Mouse (Mus musculus): Measurements from ENCODE around the gene Fance.
A peak's percentile ranks its signal among the peaks of the same experiment; 100 is the strongest.
"Not testable (repeated sequence)": the region's sequence is repeated elsewhere in the genome, so short reads cannot be mapped to it uniquely, and the experiment has no call there.

The Fance gene

GRCm38 (mm10) chr17:28293716-28294115, 19.6 kb upstream of the Fance start:
- DNase-seq (ENCODE audit: low read depth, low spot score), result no peak

DNA sequence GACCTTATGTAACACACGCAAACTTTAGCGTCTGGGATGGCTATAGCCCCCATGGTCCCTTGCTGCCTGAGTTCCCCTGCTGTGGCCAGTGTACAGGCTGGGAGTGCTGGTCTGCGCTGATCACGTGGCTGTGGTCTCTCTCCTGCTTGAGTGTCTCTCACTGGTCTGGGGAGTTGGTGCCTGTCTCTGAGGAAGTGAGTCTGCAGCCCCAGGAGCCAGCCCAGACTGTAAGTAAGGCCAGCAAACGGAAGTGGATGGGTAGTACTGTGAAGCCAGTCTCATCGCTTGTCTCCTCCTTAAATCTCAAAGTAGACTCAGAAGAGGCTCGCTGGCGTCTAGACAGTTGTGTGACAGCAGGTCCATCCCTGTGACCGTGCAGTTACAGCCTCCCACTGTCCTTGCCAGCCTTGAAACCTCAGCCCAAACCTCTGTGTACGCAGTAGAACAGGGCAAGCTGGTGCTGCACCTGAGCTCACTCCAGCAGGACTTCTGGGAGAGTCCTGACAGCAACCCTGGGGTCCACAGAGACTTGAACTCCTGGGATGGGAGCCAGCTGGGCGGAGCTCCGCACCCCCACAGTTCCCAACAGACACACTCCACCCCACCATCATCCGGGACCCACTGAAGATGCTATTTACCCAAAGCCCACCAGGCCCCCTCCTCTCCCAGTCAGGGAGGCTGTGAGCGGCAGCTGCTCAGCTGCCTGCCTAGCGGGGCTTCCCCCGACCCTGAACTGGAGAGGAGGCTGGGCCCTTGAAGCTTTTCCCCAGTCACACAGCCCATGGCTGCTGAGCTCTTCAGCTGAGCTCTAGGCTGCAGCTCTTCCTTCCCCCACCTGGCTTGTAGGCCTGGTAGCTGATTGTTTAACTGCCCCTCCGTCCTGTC, 18.6 kb upstream of the Fance start:
- no peak for DNase-seq (ENCODE audit: low read depth, low spot score)

DNA sequence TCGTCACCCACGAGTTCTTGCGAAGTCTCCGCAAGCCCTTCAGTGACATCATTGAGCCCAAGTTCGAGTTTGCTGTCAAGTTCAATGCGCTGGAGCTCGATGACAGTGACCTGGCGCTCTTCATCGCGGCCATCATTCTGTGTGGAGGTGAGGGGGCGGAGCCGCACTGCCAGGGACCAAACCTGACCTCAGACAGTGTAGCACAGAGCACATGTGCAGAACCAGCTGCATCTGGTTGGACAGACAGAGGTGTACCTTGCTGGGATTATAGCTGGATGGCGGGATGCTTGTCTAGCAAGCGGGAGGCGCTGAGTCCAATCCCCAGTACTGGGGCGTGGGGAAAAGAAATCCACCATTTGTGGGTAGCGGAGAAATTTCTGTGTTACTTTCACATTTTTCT, 14.4 kb upstream of the Fance start:
- DNase-seq (ENCODE audit: low read depth, low spot score), result no peak

GRCm38 (mm10) chr17:28299669-28300320, 13.5 kb upstream of the Fance start:
- DNase-seq (ENCODE audit: low read depth, low spot score), result no peak

- no peak for DNase-seq (ENCODE audit: low read depth, low spot score)
Observed at GRCm38 (mm10) chr17:28300323-28300722, 13.0 kb upstream of the Fance start.

DNA sequence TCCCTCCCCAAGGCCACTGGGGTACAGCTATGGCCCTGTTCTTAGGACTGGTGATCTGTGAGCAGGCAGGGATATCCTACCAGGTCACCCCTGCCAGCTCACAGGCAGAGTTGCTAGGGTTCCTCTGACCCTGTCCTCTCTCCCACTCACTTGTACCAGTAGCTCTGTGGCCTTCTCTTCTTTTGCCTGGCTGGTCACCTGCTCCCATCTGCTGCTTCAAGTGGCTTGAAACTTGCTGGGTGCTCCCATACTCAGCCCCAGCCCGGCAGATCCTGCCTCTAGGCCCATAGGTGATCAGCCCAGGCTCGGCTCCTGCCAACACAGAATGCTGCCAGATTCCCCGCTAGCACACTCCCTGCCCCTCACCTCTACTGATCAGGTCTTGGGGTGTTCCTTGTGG, 12.5 kb upstream of the Fance start:
- DNase-seq (ENCODE audit: low read depth, low spot score), result no peak

DNA sequence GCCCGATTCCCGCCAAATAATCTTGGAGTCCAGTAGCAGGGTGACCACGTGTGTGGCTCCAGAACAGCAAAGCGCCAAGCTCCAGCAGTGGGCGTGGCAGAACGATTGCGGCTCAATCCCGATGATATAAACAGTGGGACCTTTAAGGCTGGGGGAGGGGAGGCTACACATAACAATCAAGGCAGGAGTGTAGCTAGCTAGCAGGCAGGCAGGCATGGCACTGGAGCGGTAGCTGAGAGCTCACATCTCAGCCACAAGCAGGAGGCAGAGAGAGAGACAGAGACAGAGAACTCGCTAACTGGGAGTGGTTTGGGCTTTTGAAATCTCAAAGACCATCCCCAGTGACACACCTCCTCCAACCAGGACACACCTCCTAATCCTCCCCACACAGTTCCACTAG, 8.1 kb upstream of the Fance start:
- no peak for DNase-seq (ENCODE audit: low read depth, low spot score)

DNA sequence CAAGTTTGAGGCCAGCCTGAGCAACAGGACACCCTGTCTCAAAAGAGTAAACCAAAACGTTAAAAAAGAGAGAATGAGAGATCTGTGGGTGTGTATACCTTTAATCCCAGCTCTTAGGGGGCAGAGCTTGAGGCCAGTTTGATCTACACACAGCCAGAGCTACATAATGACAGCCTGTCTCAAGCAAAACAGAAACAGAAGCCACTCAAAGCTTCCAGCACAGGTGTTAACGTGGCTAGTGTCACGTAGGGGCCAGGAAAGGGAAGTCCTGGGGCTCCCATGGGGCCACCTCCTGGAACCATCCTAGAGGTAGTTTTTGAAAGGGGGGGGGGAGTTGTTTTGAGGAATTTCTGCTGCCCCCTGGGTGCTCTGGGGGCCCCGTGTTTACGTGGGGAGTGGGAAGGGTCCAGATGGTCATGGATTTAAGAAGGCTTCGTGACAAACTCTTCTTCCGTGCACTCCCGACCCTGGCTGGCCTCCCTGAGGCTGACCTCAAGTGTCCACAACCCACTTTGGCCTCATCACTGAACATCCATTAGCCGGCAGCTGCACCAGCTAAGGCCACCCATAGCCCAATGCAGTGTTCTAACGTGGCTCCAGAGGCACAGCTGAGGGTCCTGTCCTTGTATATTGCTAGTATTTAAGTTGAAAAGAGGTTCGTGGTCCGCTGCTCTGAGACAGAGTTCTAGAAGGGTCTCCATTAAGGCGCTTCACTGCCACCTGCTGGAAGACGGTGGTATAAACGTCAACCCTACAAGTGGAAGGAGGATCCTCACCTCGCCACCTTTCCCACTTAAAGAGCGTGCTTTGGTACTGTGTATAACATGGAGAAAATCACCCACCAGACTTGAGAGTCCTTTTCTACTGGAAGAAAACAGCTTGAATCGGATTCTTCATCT, 4.8 kb upstream of the Fance start:
- DNase-seq (ENCODE audit: low read depth, low spot score), result peak; percentile 70

DNA sequence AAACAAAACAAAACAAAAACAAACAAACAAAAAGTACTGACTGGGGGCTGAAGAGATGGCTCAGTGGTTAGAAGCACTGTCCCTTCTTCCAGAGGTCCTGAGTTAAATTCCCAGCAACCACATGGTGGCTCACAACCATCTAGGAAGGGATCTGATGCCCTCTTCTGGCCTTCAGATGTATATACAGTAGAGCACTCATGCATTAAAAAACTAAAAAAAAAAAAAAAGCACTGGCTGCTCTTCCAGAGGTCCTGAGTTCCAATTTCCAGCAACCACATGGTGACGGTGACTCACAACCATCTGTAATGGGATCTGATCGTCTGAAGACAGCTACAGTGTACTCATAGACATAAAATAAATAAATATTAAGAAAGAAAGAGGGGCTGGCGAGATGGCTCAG, 2.5 kb upstream of the Fance start:
- no peak for DNase-seq (ENCODE audit: low read depth, low spot score)

GRCm38 (mm10) chr17:28311366-28312132, 1.8 kb upstream of the Fance start:
- DNase-seq (ENCODE audit: low read depth, low spot score), result no peak

DNA sequence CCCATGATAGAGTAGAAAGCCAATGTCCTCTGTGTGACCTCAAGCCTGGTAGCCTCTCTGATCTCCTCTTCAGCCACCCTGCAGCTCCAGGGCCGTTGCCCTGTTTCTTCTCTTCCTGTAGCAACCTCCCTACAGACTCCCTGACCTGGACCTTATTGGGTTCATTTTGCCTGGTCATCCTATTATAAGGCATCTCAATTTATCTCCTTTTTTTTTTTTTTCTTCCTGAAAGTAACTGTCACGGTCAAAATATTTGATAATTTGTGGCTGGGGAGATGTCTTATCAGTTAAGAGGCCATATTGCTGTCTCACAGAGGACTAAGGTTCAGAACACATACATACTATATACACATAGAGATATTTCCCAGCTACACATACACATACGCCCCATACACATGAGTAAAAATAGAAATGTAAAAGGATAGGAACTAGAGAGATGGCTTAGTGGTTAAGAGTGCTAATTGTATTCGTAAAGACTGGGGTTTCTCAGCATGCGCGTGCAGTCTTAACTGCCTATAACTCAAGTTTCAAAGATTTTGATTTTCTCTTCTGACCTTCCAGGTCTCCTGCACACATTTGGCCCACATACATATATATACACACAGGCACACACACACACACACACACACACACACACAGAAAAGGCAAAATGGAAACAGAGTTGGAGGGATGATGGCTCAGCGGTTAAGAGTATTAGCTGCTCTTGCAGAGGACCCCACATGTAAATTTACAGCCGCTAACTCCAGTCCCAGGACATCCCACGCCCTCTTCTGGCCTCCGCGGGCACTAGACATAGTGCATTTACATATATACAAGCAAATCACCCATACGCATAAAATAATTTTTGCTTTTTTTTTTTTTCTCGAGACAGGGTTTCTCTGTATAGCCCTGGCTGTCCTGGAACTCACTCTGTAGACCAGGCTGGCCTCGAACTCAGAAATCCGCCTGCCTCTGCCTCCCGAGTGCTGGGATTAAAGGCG, 797 bp upstream of the Fance start:
- DNase-seq (ENCODE audit: low read depth, low spot score), result no peak

GRCm38 (mm10) chr17:28313880-28314225, 534 bp downstream of the Fance start:
- no peak for DNase-seq (ENCODE audit: low read depth, low spot score)

DNA sequence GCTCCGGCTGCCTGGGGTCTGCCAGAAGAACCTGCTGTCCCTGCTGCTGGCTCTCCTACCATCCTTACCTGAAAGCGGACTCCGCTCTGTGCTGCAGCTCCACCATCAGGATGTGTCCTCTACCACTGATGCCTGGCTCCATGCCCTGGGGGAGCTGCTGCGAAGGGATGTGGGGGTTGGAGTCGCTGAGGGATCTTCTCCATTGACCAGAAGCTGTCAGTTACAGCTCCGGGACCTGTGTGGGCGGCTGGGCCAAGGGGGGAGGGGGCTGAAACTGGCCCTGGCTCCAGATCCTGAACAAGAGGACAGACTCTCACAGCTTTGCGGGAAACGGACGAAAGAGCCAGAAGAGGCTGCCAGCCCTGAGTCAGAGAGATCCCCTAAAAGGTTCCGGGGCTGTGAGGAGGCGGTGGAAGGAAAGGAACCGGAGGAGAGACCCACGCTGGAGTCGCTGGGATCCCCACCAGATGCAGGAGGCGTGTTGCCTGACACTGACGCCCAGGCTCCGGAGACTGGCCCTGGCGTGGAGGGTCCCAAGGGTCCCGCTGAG, 2.4 kb downstream of the Fance start:
- no peak for DNase-seq (ENCODE audit: low read depth, low spot score)

GRCm38 (mm10) chr17:28316476-28316875, 3.2 kb downstream of the Fance start:
- no peak for DNase-seq (ENCODE audit: low read depth, low spot score)

- no peak for DNase-seq (ENCODE audit: low read depth, low spot score)
Observed at GRCm38 (mm10) chr17:28317091-28317490, 3.8 kb downstream of the Fance start.

GRCm38 (mm10) chr17:28317725-28318124, 4.4 kb downstream of the Fance start:
- DNase-seq (ENCODE audit: low read depth, low spot score), result no peak

DNA sequence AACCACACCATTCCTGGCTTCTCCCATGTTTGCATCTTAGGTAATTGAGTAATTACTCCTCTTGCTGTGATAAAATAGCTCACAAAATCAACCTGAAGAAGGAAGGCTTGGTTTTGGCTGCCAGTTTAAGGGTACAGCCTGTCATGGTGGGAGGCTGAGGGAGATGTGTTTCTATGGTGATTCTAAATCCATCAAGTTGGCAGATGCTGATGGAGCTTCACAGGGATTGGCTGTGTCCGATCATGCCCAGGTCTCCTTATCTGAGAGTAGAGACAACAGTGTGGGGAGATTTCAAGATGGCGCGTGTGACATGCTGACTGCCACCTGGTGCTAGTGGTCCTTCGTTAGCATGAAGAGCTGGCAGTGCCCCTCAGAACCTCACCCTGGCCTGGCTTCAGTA, 8.4 kb downstream of the Fance start:
- DNase-seq (ENCODE audit: low read depth, low spot score), result no peak

- no peak for DNase-seq (ENCODE audit: low read depth, low spot score)
Observed at GRCm38 (mm10) chr17:28323786-28324185, 10.5 kb downstream of the Fance start.

DNA sequence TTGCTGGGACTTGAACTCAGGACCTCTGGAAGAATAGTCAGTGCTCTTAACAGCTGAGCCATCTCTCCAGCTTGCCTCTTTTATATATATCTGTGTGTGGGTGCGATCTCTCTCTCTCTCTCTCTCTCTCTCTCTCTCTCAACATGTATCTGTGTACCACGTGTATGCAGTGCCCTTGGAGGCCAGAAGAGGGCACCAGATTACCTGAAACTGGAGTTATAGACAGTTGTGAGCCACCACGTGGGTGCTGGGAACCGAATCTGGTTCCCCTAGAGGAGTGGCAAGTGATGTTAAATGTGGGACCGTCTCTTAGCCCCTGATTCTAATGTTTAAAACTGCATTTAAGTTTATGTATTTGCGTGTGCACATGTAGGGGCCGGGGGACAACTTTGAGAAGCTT, 11.1 kb downstream of the Fance start:
- not testable (repeated sequence) for DNase-seq (ENCODE audit: low read depth, low spot score)

DNA sequence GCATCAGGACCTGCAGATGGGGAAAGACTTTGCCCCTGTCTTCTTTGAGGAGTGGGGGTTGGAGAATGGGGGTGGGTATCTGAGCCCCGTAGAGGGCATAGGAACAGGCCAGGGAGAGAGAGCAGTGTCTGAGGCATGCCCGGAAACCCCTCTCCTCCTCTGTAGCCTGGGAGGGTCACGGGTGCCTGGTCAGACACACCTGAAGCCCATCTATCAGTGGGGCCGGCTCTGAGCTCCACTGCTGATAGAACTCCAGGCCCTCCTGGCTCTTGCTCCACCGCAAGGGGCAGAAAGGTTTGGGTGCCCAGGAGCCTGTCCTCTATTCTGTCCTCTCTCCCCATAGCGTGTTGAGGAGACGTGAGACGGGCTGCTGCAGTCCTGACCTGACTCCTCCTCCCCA, 12.4 kb downstream of the Fance start:
- no peak for DNase-seq (ENCODE audit: low read depth, low spot score)

Measured in retina, adult 2 months (tissue).